Mouse (Mus musculus) heart, embryonic 10.5 days (tissue): ENCODE measurements around the gene Mvp. TPM values are rescaled to one million over a fixed set of nuclear protein-coding genes. Genes with fewer than 3 reads are reported as not detected.

ENCODE experiments used
- DNase-seq: peaks from one replicate; pipeline ENCODE4 v3.0.0-alpha.2; 2017; ENCODE audit warnings: low spot score
- H3K27ac ChIP-seq: fragments of 300-500 bp; sonication (generic); 2 replicates; pipeline ENCODE4 v1.5.1; 2016; ENCODE audit warnings: mild to moderate bottlenecking
- H3K27me3 ChIP-seq: fragments of 300-500 bp; sonication (generic); 2 replicates; pipeline ENCODE4 v1.6.1; 2016; ENCODE audit warnings: mild to moderate bottlenecking; ENCODE audit not compliant: poor library complexity, insufficient read depth, severe bottlenecking
- H3K36me3 ChIP-seq: fragments of 300-500 bp; sonication (generic); 2 replicates; pipeline ENCODE4 v1.6.1; 2016; ENCODE audit warnings: mild to moderate bottlenecking, moderate library complexity
- H3K4me1 ChIP-seq: fragments of 300-500 bp; sonication (generic); 2 replicates; pipeline ENCODE4 v1.6.1; 2016; ENCODE audit warnings: mild to moderate bottlenecking
- H3K4me3 ChIP-seq: fragments of 300-500 bp; sonication (generic); 2 replicates; pipeline ENCODE4 v1.5.1; 2016; ENCODE audit warnings: mild to moderate bottlenecking, moderate library complexity
- H3K9me3 ChIP-seq: fragments of 300-500 bp; sonication (generic); 2 replicates; pipeline ENCODE4 v1.6.1; 2016; ENCODE audit warnings: mild to moderate bottlenecking, moderate library complexity
- WGBS: fragments of 180-500 bp; shearing (Covaris S2); methylation state at CpG from one replicate; pipeline ENCODE4 v1.1.7; 2016; 5-methylcytosine and 5-hydroxymethylcytosine counted together
- polyA plus RNA-seq: library from polyadenylated mRNA; unstranded; fragments of >200 nt; fragmentation: Nextera tagmentation; extraction: Ambion mirVana; gene quantifications from 2 replicates; pipeline ENCODE4 v1.2.1, GENCODE M21; 2016

Mvp gene
- polyA plus RNA-seq, 1 experiment from 2014 or later = 8.4 TPM

DNA sequence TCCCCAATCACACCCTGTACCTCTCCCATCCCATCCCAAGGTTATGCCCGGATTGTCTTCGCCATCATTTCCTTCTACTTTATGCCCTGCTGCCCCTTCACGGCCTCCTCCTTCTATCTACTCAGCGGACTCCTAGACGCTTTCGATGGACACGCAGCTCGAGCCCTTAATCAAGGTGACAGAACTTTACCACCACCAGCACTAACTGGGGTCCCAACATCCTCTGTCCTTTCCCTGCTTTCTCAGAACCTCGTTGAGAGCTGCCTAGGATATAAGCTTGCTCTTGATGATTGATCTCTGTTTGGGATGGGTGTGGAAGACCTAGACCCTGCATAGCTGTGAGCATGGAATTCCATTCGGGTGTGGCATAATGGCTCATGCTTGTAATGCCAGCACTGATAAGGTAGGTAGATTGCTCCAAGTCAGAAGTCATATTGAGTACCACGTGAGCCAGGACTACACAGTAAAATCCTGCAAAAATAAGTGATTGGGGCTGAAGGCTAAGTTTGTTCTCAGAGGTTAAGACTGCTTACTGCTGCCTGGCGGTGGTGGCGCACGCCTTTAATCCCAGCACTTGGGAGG, 37.5 kb downstream of the Mvp start:
- no peaks in the 10 kb centered on the region for H3K27me3 ChIP-seq
- 25% methylated on average over 14 of the region's 14 CpGs for WGBS
- peak overlapping the region; percentile 96 for H3K27ac ChIP-seq
- H3K4me1 ChIP-seq = peaks cover 16% of the 10 kb centered on the region
- no peak for DNase-seq
- H3K9me3 ChIP-seq = no peaks in the 10 kb centered on the region
- peak overlapping the region; percentile 91 for H3K4me3 ChIP-seq
- peaks cover 36% of the 10 kb centered on the region for H3K36me3 ChIP-seq

DNA sequence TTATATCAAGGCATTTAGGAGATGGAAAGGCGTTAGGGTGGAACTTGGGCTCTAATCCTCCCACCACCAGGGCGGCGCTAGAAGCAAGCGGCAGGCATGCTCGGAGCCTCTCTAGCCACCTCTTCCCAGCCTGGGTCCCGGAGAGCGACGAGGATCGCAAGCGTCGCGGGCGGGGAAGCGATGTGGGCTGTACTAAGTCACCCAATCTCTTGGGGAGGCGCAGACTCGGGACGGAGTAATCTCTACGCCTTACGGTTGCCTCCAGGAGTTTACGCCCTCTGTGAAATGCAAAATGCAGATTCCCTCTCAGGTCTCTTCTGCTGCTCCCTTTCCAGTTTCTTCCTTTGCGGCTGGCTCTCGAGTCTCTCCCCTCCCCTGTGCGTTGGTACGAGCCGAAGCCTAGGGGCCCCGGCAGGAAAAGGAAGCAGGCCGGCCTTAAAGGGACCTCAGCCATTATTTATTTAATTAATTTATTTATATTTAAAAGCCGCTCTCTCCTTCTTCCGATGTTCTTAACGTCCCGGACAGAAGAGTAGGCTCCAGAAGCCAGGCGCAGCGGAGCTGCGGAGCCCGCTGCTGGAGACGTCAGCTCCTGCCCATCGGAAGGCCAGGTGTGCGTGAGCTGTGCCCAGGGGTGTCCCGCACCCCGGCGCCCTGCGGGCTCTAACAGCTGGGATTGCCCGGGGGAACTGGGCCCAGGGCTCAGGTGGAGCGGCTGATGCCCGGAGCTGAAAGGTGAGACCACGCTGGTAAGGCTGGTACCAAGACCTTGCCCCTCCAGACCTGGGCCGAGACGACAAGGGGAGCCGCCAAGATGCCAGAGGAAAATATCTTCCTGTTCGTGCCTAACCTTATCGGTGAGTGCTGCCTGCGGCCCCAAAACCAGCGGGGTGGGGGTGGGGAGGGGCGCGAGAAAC, 38.2 kb downstream of the Mvp start, which contains the start of gene Cdiptos:
TSS of gene Cdiptos (minus strand) at position 149 of the 917 bp plus-strand sequence.
- peak; percentile 98 for DNase-seq
- WGBS = under 1% methylated on average over 55 of the region's 55 CpGs
- Histone ChIP-seq H3K4me1 (peaks cover 16% of the 10 kb centered on the region), H3K36me3 (peaks cover 35% of the 10 kb centered on the region), H3K4me3 (peak within 1 kb of the TSS; percentile 91), H3K27me3 (no peaks in the 10 kb centered on the region), H3K27ac (peak within 1 kb of the TSS; percentile 96), H3K9me3 (no peaks in the 10 kb centered on the region)

- WGBS = 4% methylated on average over 1 of the region's 1 CpGs
- no peaks in the 10 kb centered on the region for H3K27me3 ChIP-seq
- peaks cover 16% of the 10 kb centered on the region for H3K4me1 ChIP-seq
- H3K36me3 ChIP-seq = peaks cover 30% of the 10 kb centered on the region
- DNase-seq = no peak
- peak within 1 kb of the TSS; percentile 96 for H3K27ac ChIP-seq
- H3K9me3 ChIP-seq = no peaks in the 10 kb centered on the region
- H3K4me3 ChIP-seq = peak within 1 kb of the TSS; percentile 91
Observed at GRCm38 (mm10) chr7:126975893-126975949, 38.7 kb downstream of the Mvp start, which contains the start of gene Cdipt. TSS of gene Cdipt (plus strand) at chr7:126975914.

DNA sequence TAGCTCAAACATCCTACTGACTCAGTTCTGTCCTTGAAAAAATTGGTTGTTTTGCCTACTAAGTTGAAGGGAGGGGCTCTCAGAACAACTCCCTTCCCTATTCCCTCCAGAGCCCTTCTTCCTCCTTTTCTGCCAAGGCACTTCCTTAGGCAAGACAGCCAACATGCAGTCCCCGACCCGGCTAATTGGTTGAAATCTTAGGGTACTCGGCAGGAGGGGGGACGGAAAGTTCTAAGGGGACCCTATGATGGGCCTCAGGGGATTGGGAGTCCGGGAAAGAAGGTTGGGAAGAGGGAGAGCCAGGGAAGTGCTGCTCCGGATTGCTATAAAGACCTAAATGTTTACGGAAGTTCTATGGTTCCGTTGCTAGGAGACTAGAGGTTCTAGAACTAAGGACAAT, 38.9 kb downstream of the Mvp start:
- no peak for DNase-seq
- Histone ChIP-seq H3K27ac (peak overlapping the region; percentile 96), H3K36me3 (peaks cover 29% of the 10 kb centered on the region), H3K9me3 (no peaks in the 10 kb centered on the region), H3K4me1 (peaks cover 16% of the 10 kb centered on the region), H3K4me3 (peak overlapping the region; percentile 91), H3K27me3 (no peaks in the 10 kb centered on the region)
- WGBS = 7% methylated on average over 8 of the region's 8 CpGs

DNA sequence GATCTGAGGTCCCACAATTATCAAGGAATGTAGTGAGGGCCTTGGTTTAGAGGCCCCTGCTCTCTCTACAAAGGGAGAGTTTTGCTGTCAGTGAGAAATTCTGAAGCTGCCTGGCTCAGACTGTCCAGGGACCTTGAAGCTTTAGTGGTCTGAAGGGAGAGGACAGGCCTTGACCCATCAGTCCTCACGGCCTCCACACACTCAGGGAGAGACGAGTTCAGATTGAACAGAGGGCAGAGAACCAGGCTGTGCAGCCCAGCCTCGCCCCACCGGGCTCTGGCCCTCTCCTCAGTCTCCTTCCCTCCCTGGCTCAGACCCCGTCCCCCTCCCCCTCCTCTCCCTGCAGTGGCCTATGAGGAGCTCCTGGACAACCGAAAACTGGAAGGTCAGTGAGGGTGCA, 47.1 kb downstream of the Mvp start:
- Histone ChIP-seq H3K27me3 (peaks cover 24% of the 10 kb centered on the region), H3K4me1 (peaks cover 11% of the 10 kb centered on the region; the same call in 1 of the 2 replicates), H3K27ac (no peak overlapping the region), H3K4me3 (no peak overlapping the region), H3K9me3 (no peaks in the 10 kb centered on the region), H3K36me3 (no peaks in the 10 kb centered on the region)
- no peak for DNase-seq
- WGBS = 53% methylated on average over 6 of the region's 6 CpGs

GRCm38 (mm10) chr7:126965568-126965967, 48.9 kb downstream of the Mvp start:
- H3K9me3 ChIP-seq = no peaks in the 10 kb centered on the region
- peaks cover 42% of the 10 kb centered on the region for H3K27me3 ChIP-seq
- peaks cover 11% of the 10 kb centered on the region; the same call in 1 of the 2 replicates for H3K4me1 ChIP-seq
- H3K27ac ChIP-seq = no peak overlapping the region
- H3K36me3 ChIP-seq = no peaks in the 10 kb centered on the region
- WGBS = 72% methylated on average over 3 of the region's 3 CpGs
- H3K4me3 ChIP-seq = no peak overlapping the region
- DNase-seq = no peak

DNA sequence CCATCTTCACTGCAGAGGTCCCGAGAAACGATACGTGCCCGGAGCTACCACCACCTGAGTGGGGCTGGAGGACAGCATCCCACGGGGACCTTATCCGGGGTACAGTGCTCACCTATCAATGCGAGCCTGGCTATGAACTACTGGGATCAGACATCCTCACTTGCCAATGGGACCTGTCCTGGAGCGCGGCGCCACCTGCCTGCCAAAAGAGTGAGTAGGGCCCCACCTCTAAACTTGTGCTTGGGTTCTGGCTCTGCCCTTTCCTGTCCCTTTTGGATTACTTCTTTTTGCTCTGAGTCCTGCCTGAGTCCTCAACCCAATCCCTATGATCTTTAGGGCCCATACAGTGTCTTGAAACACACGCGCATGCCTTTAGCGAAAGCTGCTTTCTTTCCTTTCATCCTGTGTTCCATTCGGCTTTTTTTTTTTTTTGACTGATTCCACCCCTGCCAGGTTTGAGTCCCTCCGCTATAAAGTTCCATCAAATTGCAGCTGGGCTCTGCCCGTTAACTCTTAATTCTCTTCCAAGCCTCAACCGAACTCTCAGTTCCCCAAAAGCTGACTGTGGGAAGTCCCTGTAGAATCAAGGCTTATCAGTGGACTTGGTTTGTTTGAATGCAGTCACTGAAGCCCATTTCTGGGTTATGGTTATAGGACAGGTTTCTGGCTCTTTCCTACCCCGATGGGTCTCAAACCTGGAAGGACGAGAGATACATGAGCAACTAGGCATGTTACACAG, 50.7 kb downstream of the Mvp start:
- 25% methylated on average over 19 of the region's 19 CpGs for WGBS
- Histone ChIP-seq H3K27me3 (peaks cover 44% of the 10 kb centered on the region), H3K27ac (no peak overlapping the region), H3K4me1 (peaks cover 11% of the 10 kb centered on the region; the same call in 1 of the 2 replicates), H3K4me3 (no peak overlapping the region; the same call in 1 of the 2 replicates), H3K36me3 (no peaks in the 10 kb centered on the region), H3K9me3 (no peaks in the 10 kb centered on the region)
- no peak for DNase-seq

- 77% methylated on average over 4 of the region's 4 CpGs for WGBS
- DNase-seq = no peak
- H3K36me3 ChIP-seq = no peaks in the 10 kb centered on the region
Observed at GRCm38 (mm10) chr7:126961965-126962364, 52.5 kb downstream of the Mvp start.

GRCm38 (mm10) chr7:126961095-126961494, 53.3 kb downstream of the Mvp start:
- Histone ChIP-seq H3K27me3 (peaks cover 44% of the 10 kb centered on the region), H3K9me3 (no peaks in the 10 kb centered on the region), H3K27ac (no peak overlapping the region), H3K4me1 (peaks cover 8% of the 10 kb centered on the region; the same call in 1 of the 2 replicates), H3K4me3 (no peak overlapping the region), H3K36me3 (no peaks in the 10 kb centered on the region)
- no peak for DNase-seq
- WGBS = 78% methylated on average over 5 of the region's 5 CpGs

More at GRCm38 (mm10) chr7:126961965-126962364, 52.5 kb downstream of the Mvp start:
- H3K9me3 ChIP-seq = no peaks in the 10 kb centered on the region
- peaks cover 11% of the 10 kb centered on the region; the same call in 1 of the 2 replicates for H3K4me1 ChIP-seq
- peaks cover 44% of the 10 kb centered on the region for H3K27me3 ChIP-seq
- no peak overlapping the region for H3K4me3 ChIP-seq
- H3K27ac ChIP-seq = no peak overlapping the region

DNA sequence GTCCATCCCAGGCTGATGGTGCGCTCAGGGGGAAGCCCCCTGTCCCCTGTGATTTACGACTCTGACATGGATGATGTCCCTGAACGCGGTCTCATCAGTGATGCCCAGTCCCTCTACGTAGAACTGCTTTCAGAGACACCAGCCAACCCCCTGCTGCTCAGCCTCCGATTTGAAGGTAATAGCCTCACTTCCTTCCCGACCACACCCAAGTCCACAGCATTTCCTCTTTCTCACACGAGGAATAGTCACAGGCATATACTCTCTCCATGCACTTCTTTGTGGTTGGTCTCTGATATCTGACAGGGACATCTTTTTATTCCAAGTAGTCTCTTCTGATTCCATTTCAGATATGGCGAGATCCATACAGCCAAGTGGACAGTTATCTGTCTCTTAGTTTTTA, 54.6 kb downstream of the Mvp start:
- 65% methylated on average over 9 of the region's 9 CpGs for WGBS
- H3K4me1 ChIP-seq = peaks cover 8% of the 10 kb centered on the region; the same call in 1 of the 2 replicates

GRCm38 (mm10) chr7:126955125-126955524, 59.3 kb downstream of the Mvp start:
- no peak overlapping the region for H3K4me3 ChIP-seq
- no peak for DNase-seq
- H3K9me3 ChIP-seq = no peaks in the 10 kb centered on the region
- H3K27ac ChIP-seq = no peak overlapping the region
- 45% methylated on average over 3 of the region's 3 CpGs for WGBS
- H3K36me3 ChIP-seq = no peaks in the 10 kb centered on the region
- peaks cover 10% of the 10 kb centered on the region for H3K4me1 ChIP-seq
- H3K27me3 ChIP-seq = peaks cover 42% of the 10 kb centered on the region

More for the DNA sequence above, 54.6 kb downstream of the Mvp start:
- H3K27ac ChIP-seq = no peak overlapping the region
- DNase-seq = no peak
- peaks cover 44% of the 10 kb centered on the region for H3K27me3 ChIP-seq
- H3K36me3 ChIP-seq = no peaks in the 10 kb centered on the region
- H3K9me3 ChIP-seq = no peaks in the 10 kb centered on the region
- H3K4me3 ChIP-seq = no peak overlapping the region

GRCm38 (mm10) chr7:126952646-126953045, 61.8 kb downstream of the Mvp start:
- Histone ChIP-seq H3K4me1 (peaks cover 20% of the 10 kb centered on the region), H3K27ac (no peak overlapping the region), H3K4me3 (no peak overlapping the region), H3K27me3 (peaks cover 62% of the 10 kb centered on the region), H3K36me3 (no peaks in the 10 kb centered on the region), H3K9me3 (no peaks in the 10 kb centered on the region)
- no peak for DNase-seq
- WGBS = 2% methylated on average over 8 of the region's 8 CpGs

- Histone ChIP-seq H3K36me3 (no peaks in the 10 kb centered on the region), H3K4me1 (peaks cover 20% of the 10 kb centered on the region), H3K4me3 (no peak overlapping the region), H3K27ac (no peak overlapping the region), H3K27me3 (peaks cover 62% of the 10 kb centered on the region), H3K9me3 (no peaks in the 10 kb centered on the region)
- no peak for DNase-seq
- WGBS = 9% methylated on average over 4 of the region's 4 CpGs
Observed at GRCm38 (mm10) chr7:126951741-126952140, 62.7 kb downstream of the Mvp start.
